Mouse (Mus musculus) stomach, postnatal 0 days (tissue): Measurements from ENCODE around the gene Ptgfrn.

Experiments
- CTCF ChIP-seq: IDR thresholded peaks from 2 replicates; pipeline ENCODE4 v1.5.1; 2016; ENCODE audit warnings: antibody characterized with exemption, low read depth, mild to moderate bottlenecking, moderate library complexity
- EP300 ChIP-seq: optimal IDR thresholded peaks from 2 replicates; pipeline ENCODE3; 2016; ENCODE audit warnings: antibody characterized with exemption

GRCm38 (mm10) chr3:101122479-101122878 is 12.4 kb upstream of the Ptgfrn start:
- TF ChIP-seq CTCF (no peak), EP300 (no peak)
